15 mouse cellular contexts compared by ENCODE assay signal in the genomic region with DNA sequence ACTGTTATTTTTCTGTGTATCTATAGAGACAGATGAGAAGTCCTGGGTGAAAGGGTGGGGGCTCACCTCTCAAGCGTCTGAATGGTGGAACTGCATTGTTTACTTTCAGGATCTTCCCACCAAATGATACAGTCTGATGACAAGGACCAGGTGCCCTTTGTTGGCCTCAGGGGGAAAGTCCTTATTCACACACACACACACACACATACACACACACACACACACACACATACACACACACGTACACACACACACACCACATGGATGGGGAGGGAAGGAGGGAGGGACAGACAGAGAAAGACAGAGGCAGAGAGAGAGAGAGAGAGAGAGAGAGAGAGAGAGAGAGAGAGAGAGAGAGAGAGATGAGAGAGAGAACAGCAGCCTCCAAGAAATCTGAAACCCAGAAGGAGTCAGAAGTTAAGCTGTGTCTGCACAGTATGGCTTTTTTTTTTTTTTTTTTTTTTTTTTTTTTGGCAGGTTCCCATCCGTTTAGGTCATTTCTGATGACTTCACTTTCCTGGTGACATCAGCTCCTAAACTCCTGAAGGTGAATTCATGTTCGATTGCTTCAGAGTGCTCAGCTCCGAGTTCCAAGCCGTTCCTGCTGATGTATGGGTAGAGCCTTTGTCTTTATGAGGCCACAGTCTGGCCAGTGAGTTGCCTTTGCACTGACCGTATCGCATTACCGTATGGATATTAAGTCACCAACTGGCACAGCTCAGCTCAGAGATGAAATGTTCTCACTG.
DNase-seq lines count a peak whose midpoint lies in the region; ATAC-seq and TF ChIP-seq lines count a peak whose summit lies in the region.
"Had no signal": no experiment of that assay in that cellular context is flagged by ENCODE, and none has a peak within 500 bp of the region (broad histone marks: within the 10 kb centered on the region; RNA-seq: fewer than 3 reads in every experiment).

No protein-coding gene starts in this region.

- no peak overlapping the region for H3K4me2 ChIP-seq in lung, postnatal 0 days (replicated peaks; ENCODE audit: low read depth, low read length)
- no peak overlapping the region for H3K4me2 ChIP-seq in embryonic facial prominence, embryonic 12.5 days (replicated peaks)
- H3K4me2 ChIP-seq: neural tube, embryonic 15.5 days had no signal

- H3K9me3 ChIP-seq in lung, postnatal 0 days (ENCODE audit: low read length), result no peaks in the 10 kb centered on the region; the same call in 1 of the 2 replicates
- H3K9me3 ChIP-seq in embryonic facial prominence, embryonic 12.5 days, result no peaks in the 10 kb centered on the region
- H3K9me3 ChIP-seq: neural tube, embryonic 15.5 days had no signal

- H3K36me3 ChIP-seq in heart, adult 2 months (ENCODE audit: control insufficient read depth, insufficient read depth, low read length), result no peaks in the 10 kb centered on the region
- H3K36me3 ChIP-seq in lung, postnatal 0 days (ENCODE audit: insufficient read depth, low read length), result no peaks in the 10 kb centered on the region
- no peaks in the 10 kb centered on the region for H3K36me3 ChIP-seq in embryonic facial prominence, embryonic 12.5 days
- H3K36me3 ChIP-seq: neural tube, embryonic 15.5 days had no signal

- no peak for TF ChIP-seq EP300 in heart, adult 2 months (IDR thresholded peaks at IDR 0.05; ENCODE audit: insufficient read depth, low read depth, low read length)
- no peak for TF ChIP-seq EP300 in lung, postnatal 0 days (IDR thresholded peaks at IDR 0.05)

- H3K27me3 ChIP-seq in heart, adult 2 months (ENCODE audit: control insufficient read depth, insufficient read depth, low read length), result no peaks in the 10 kb centered on the region
- no peaks in the 10 kb centered on the region for H3K27me3 ChIP-seq in lung, postnatal 0 days (replicated peaks; ENCODE audit: insufficient read depth, low read length)
- H3K27me3 ChIP-seq in embryonic facial prominence, embryonic 12.5 days, result no peaks in the 10 kb centered on the region
- H3K27me3 ChIP-seq: neural tube, embryonic 15.5 days had no signal

- H3K27ac ChIP-seq in heart, adult 2 months, result no peak overlapping the region
- no peak overlapping the region for H3K27ac ChIP-seq in lung, postnatal 0 days (ENCODE audit: low read length)
- H3K27ac ChIP-seq in embryonic facial prominence, embryonic 12.5 days, result 0 out of 2 replicates have a peak overlapping the region, but pooled peaks have one; percentile 12
- H3K27ac ChIP-seq: neural tube, embryonic 15.5 days had no signal

- 41% methylated on average over 9 of the region's 9 CpGs for WGBS in heart, adult 2 months
- 37% methylated on average over 9 of the region's 9 CpGs for WGBS in lung, postnatal 0 days
- WGBS in embryonic facial prominence, embryonic 12.5 days, result 38% methylated on average over 9 of the region's 9 CpGs

- no peak for TF ChIP-seq CTCF in heart, adult 2 months (IDR thresholded peaks at IDR 0.05)
- no peak for TF ChIP-seq CTCF in lung, postnatal 0 days (IDR thresholded peaks at IDR 0.05)

- no peak overlapping the region for H3K4me3 ChIP-seq in heart, adult 2 months
- H3K4me3 ChIP-seq in lung, postnatal 0 days (ENCODE audit: low read depth, low read length), result no peak overlapping the region
- no peak overlapping the region for H3K4me3 ChIP-seq in embryonic facial prominence, embryonic 12.5 days
- H3K4me3 ChIP-seq: erythroblast, embryonic 14.5 days; neural tube, embryonic 15.5 days had no signal

- ATAC-seq in lung, postnatal 0 days, result peak; percentile 8; the same call in 1 of the 2 replicates
- 0 out of 2 replicates have a peak, but pooled peaks have one; percentile 10 for ATAC-seq in embryonic facial prominence, embryonic 12.5 days (ENCODE audit: insufficient number of reproducible peaks, insufficient read depth, low FRiP score, low TSS enrichment)

- no peaks in the 10 kb centered on the region for H3K4me1 ChIP-seq in heart, adult 2 months (ENCODE audit: control insufficient read depth, insufficient read depth, low read length)
- H3K4me1 ChIP-seq in lung, postnatal 0 days (ENCODE audit: insufficient read depth, low read depth, low read length), result no peaks in the 10 kb centered on the region
- H3K4me1 ChIP-seq in embryonic facial prominence, embryonic 12.5 days, result peaks cover 6% of the 10 kb centered on the region
- H3K4me1 ChIP-seq: neural tube, embryonic 15.5 days had no signal

- no peaks in the 10 kb centered on the region for H3K79me2 ChIP-seq in heart, adult 2 months (replicated peaks; ENCODE audit: control insufficient read depth, insufficient read depth, low read length)

- H3K9ac ChIP-seq in heart, adult 2 months (ENCODE audit: low read depth, low read length), result no peak overlapping the region
- no peak overlapping the region for H3K9ac ChIP-seq in lung, postnatal 0 days (replicated peaks; ENCODE audit: low read depth)
- no peak overlapping the region for H3K9ac ChIP-seq in embryonic facial prominence, embryonic 12.5 days
- H3K9ac ChIP-seq: neural tube, embryonic 15.5 days had no signal

- no peak for TF ChIP-seq POLR2A in heart, adult 2 months (IDR thresholded peaks at IDR 0.05; ENCODE audit: insufficient read depth, low read depth, low read length)

- peak; percentile 77 for DNase-seq in heart, adult 11 months
- DNase-seq in heart, adult 2 months, result no peak
- DNase-seq in lung, postnatal 0 days (ENCODE audit: low spot score), result peak; percentile 48
- DNase-seq in lung, postnatal 25 days (ENCODE audit: low spot score), result no peak
- DNase-seq in skeletal muscle tissue, adult 2 months (ENCODE audit: low read depth, low spot score), result peak; percentile 27
- DNase-seq in layer of hippocampus, adult 11-12 months (ENCODE audit: low spot score), result no peak
- DNase-seq in urinary bladder, postnatal 25 days (ENCODE audit: low spot score), result no peak
- DNase-seq: cerebellum, adult 9-11 months; kidney, adult 18-20 months; liver; lung, postnatal 10 days; midbrain, embryonic 14.5 days had no signal

- intact Hi-C loops in heart, adult 2 months (cut with DNase I), result no loop called here

Comparison
In these comparisons a context has a peak if more than half of its experiments do, and no peak if none do; other contexts are left out.
1. DNase-seq: peak in heart, adult 11 months (single experiment), lung, postnatal 0 days (single experiment) and skeletal muscle tissue, adult 2 months (single experiment); none in heart, adult 2 months (0 of 2), lung, postnatal 25 days (single experiment), layer of hippocampus, adult 11-12 months (single experiment) and urinary bladder, postnatal 25 days (single experiment).